Comparison of ENCODE assay signal across 13 mouse cellular contexts in genomic region chr2:91580894-91581293, GRCm38 (mm10). TPM values are rescaled to one million over a fixed set of nuclear protein-coding genes. Genes with fewer than 3 reads are reported as not detected.
A peak's percentile ranks its signal among the peaks of the same experiment; 100 is the strongest.
DNase-seq lines count a peak whose midpoint lies in the region; TF ChIP-seq lines count a peak whose summit lies in the region.
"Had no signal": no experiment of that assay in that cellular context is flagged by ENCODE, and none has a peak within 500 bp of the region (broad histone marks: within the 10 kb centered on the region; RNA-seq: fewer than 3 reads in every experiment).

No protein-coding gene starts in this region.

- 0 out of 2 replicates have a peak overlapping the region, but pooled peaks have one; percentile 26 for H3K4me3 ChIP-seq in cortical plate, adult 2 months (ENCODE audit: insufficient read depth, low read length)
- H3K4me3 ChIP-seq in left cerebral cortex, adult 2 months = peak overlapping the region; percentile 10; the same call in 1 of the 2 replicates
- no peak overlapping the region for H3K4me3 ChIP-seq in thymus, adult 2 months (ENCODE audit: control insufficient read depth, insufficient read depth, low read length)
- H3K4me3 ChIP-seq: gastrocnemius, adult 2 months; liver, embryonic 12.5 days had no signal

- TF ChIP-seq POLR2A in cortical plate, adult 2 months (IDR thresholded peaks at IDR 0.05; ENCODE audit: extremely low read depth, insufficient read depth, low read length) = no peak
- no peak for TF ChIP-seq POLR2A in thymus, adult 2 months (IDR thresholded peaks at IDR 0.05; ENCODE audit: control insufficient read depth, extremely low read depth, insufficient read depth, low read length, poor library complexity)

- WGBS in thymus, adult 2 months = 98% methylated on average over 1 of the region's 1 CpGs

- DNase-seq in cerebellum, adult 9-10 months = peak; percentile 24
- DNase-seq in cerebellum, adult 8-10 months = no peak
- DNase-seq in layer of hippocampus, adult 18-20 months (ENCODE audit: low spot score in 2 of 2) = peak; percentile 7 to 56
- DNase-seq in layer of hippocampus, adult 9-10 months (ENCODE audit: low spot score) = no peak
- no peak for DNase-seq in left cerebral cortex, adult 2 months (ENCODE audit: extremely low spot score in 1 of 2, low spot score in 2 of 2)
- DNase-seq in thymus, adult 2 months = no peak
- no peak for DNase-seq in adrenal gland, postnatal 25 days
- DNase-seq: gastrocnemius, adult 2 months; heart, postnatal 4 days; kidney, adult 2 months had no signal

- no peak for TF ChIP-seq CTCF in cortical plate, adult 2 months (IDR thresholded peaks at IDR 0.05; ENCODE audit: extremely low read depth, insufficient read depth, low read length)
- TF ChIP-seq CTCF in left cerebral cortex, adult 2 months (IDR thresholded peaks at IDR 0.05) = no peak
- no peak for TF ChIP-seq CTCF in thymus, adult 2 months (IDR thresholded peaks at IDR 0.05; ENCODE audit: borderline replicate concordance, control insufficient read depth, extremely low read depth, insufficient read depth, low read length, poor library complexity)

- H3K4me1 ChIP-seq in cortical plate, adult 2 months (ENCODE audit: control insufficient read depth, insufficient read depth, low read length) = peaks cover 1% of the 10 kb centered on the region; the same call in 1 of the 2 replicates
- H3K4me1 ChIP-seq in thymus, adult 2 months (replicated peaks; ENCODE audit: control insufficient read depth, insufficient read depth, low read length) = no peaks in the 10 kb centered on the region
- H3K4me1 ChIP-seq: liver, embryonic 12.5 days had no signal

- H3K27ac ChIP-seq in cortical plate, adult 2 months (ENCODE audit: insufficient read depth, low read length) = peak overlapping the region; percentile 96
- H3K27ac ChIP-seq in left cerebral cortex, adult 2 months = peak overlapping the region; percentile 81
- H3K27ac ChIP-seq in thymus, adult 2 months (ENCODE audit: control insufficient read depth, insufficient read depth, low read length) = no peak overlapping the region
- H3K27ac ChIP-seq: gastrocnemius, adult 2 months; liver, embryonic 12.5 days; stomach, postnatal 0 days had no signal

- intact Hi-C loops in left cerebral cortex, adult 2 months (cut with DNase I) = no loop called here

- peaks cover 75% of the 10 kb centered on the region for H3K36me3 ChIP-seq in thymus, adult 2 months (ENCODE audit: control insufficient read depth, insufficient read depth, low read length)

- H3K27me3 ChIP-seq in thymus, adult 2 months (ENCODE audit: control insufficient read depth, insufficient read depth, low read length) = no peaks in the 10 kb centered on the region
- H3K27me3 ChIP-seq: liver, embryonic 12.5 days had no signal

RNA-seq across cellular contexts. Expression of gene Ckap5, which starts 54.3 kb away (rescaled TPM):
- total RNA-seq in layer of hippocampus, adult 18-20 months (2021) = 100 to 1,000 TPM; 110 to 118 TPM
- polyA plus RNA-seq in cortical plate, adult 2 months (2012; rRNA removed) = 65.8 and 67.9 TPM in 2 replicates
- total RNA-seq in left cerebral cortex, adult 2 months (2021) = 100 to 1,000 TPM; 120 to 134 TPM
- polyA plus RNA-seq in thymus, adult 2 months (2012; rRNA removed) = 20.9 and 24.0 TPM in 2 replicates
- 45.1 and 49.3 TPM in 2 replicates for total RNA-seq in adrenal gland, postnatal 25 days (2021)

RNA-seq across cellular contexts. Expression of gene F2, which starts 55.3 kb away (rescaled TPM):
- total RNA-seq in layer of hippocampus, adult 18-20 months (2021) = not detected
- 0.10 and 0.11 TPM in 2 replicates for polyA plus RNA-seq in cortical plate, adult 2 months (2012; rRNA removed)
- under 1 TPM in 1 of 2 experiments, not detected in 1; 0.14 TPM for total RNA-seq in left cerebral cortex, adult 2 months (2021)
- 0.62 and 5.1 TPM in 2 replicates for polyA plus RNA-seq in thymus, adult 2 months (2012; rRNA removed)
- total RNA-seq in adrenal gland, postnatal 25 days (2021) = 0.15 and 13.7 TPM in 2 replicates

Comparison
In these comparisons a context has a peak if more than half of its experiments do, and no peak if none do; other contexts are left out.
1. DNase-seq: peak in cerebellum, adult 9-10 months (single experiment) and layer of hippocampus, adult 18-20 months (2 of 2); none in cerebellum, adult 8-10 months (single experiment), layer of hippocampus, adult 9-10 months (single experiment), left cerebral cortex, adult 2 months (0 of 2), thymus, adult 2 months (single experiment) and adrenal gland, postnatal 25 days (single experiment).